7 mouse cellular contexts compared by ENCODE assay signal in the genomic region with DNA sequence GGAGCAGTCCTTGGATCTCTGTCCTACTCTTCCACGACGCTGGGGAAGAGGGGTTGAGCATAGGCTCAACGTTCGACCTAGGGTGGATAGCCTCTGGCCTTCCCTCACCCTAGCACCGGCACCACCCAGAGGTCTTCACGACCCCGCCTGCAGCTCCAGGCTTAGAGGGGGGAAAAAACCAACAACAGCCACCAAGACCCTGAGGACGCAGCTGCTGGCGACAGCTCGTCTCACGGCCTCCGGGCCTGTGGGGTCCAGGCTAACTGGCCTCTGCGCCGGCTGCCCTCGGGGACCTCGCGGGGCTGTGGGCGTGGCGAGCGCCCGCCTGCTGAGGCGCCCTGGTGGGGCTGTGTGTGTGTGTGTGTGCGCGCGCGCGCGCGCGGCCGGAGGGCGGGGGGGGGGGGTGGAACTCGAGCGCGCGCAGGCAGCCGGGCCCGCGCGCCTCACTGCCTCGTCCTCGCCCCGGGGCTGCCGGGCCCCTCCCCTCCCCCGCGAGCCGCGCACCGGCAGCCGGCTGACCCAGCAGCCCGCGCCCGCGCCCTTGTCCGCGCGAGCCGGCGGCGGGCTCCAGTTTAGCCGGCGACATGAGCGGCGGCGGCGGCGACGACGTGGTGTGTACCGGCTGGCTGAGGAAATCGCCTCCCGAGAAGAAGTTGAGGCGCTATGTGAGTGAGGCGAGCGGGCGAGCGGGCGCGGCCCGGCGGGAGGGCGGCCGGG. TPM values are rescaled to one million over a fixed set of nuclear protein-coding genes. Genes with fewer than 3 reads are reported as not detected.
A peak's percentile ranks its signal among the peaks of the same experiment; 100 is the strongest.
DNase-seq lines count a peak whose midpoint lies in the region; ATAC-seq lines count a peak whose summit lies in the region.

A gene (plus strand): TSS at position 345 of the 717 bp plus-strand sequence.

- H3K4me1 ChIP-seq in midbrain, embryonic 10.5 days, result peaks cover 19% of the 10 kb centered on the region

- DNase-seq in adrenal gland, adult 2 months, result peak; percentile 89
- DNase-seq in embryo, embryonic 10.5 days (ENCODE audit: low spot score), result peak; percentile 81
- peak; percentile 82 for DNase-seq in gastrocnemius, postnatal 14 days
- DNase-seq in left cerebral cortex, postnatal 36 days (ENCODE audit: low spot score in 2 of 2), result peak; percentile 58 to 73
- peak; percentile 82 for DNase-seq in midbrain, embryonic 10.5 days (ENCODE audit: low spot score)
- peak; percentile 70 for DNase-seq in right cerebral cortex, postnatal 4 days

- under 1% methylated on average over 60 of the region's 83 CpGs for WGBS in midbrain, embryonic 10.5 days

- H3K27me3 ChIP-seq in midbrain, embryonic 10.5 days (ENCODE audit: low read depth, poor library complexity, severe bottlenecking), result no peaks in the 10 kb centered on the region

- H3K27ac ChIP-seq in midbrain, embryonic 10.5 days (replicated peaks), result peak within 1 kb of the TSS; percentile 94

- H3K9me3 ChIP-seq in midbrain, embryonic 10.5 days (replicated peaks), result no peaks in the 10 kb centered on the region

- H3K36me3 ChIP-seq in midbrain, embryonic 10.5 days, result no peaks in the 10 kb centered on the region

- intact Hi-C loops in gastrocnemius, postnatal 14 days (cut with DNase I; ENCODE audit: low total_unique reads), result loop anchor here (5.0 kb wide), 2 partner anchors 109 to 216 kb away; no protein-coding TSS in a partner anchor
- intact Hi-C loops in left cerebral cortex, postnatal 36 days (cut with DNase I), result no loop called here

- H3K4me3 ChIP-seq in midbrain, embryonic 10.5 days, result peak within 1 kb of the TSS; percentile 95

- ATAC-seq in inflammation-experienced regulatory T-cells, adult 6 months, result peak; percentile 31

RNA-seq across cellular contexts. Expression of the gene that starts here (rescaled TPM):
- 10 to 100 TPM; 18.0 to 21.9 TPM for total RNA-seq in adrenal gland, adult 2 months (2021)
- 7.6 and 8.2 TPM in 2 replicates for polyA plus RNA-seq in adrenal gland, adult 2 months (2012; rRNA removed)
- 1 to 10 TPM; 8.7 to 9.8 TPM for total RNA-seq in gastrocnemius, postnatal 14 days (2021)
- under 1 TPM in 1 of 3 experiments, not detected in 2; 0.25 TPM for polyA plus RNA-seq in inflammation-experienced regulatory T-cells, adult 6 months (2017; shearing (Covaris generic))
- total RNA-seq in left cerebral cortex, postnatal 36 days (2021), result 10 to 100 TPM; 12.4 to 12.8 TPM
- polyA plus RNA-seq in midbrain, embryonic 10.5 days (2016; fragmentation: Nextera tagmentation; extraction: Ambion mirVana), result 7.1 and 9.1 TPM in 2 replicates

Comparison
In these comparisons a context has a peak if more than half of its experiments do, and no peak if none do; other contexts are left out.
1. Peak in every context shown above with its lines: DNase-seq, ATAC-seq, H3K4me3 ChIP-seq and H3K27ac ChIP-seq.
2. Peak in ATAC-seq in inflammation-experienced regulatory T-cells, adult 6 months; RNA of the gene not detected or under 1 TPM.